Mouse (Mus musculus): ENCODE measurements at regions not wholly inside any gene's neighbourhood (a gene's known extent, or its start where the extent isn't known, plus 50 kb on each side); places are given as distances from the start of the nearest gene placed in this dataset.

DNA sequence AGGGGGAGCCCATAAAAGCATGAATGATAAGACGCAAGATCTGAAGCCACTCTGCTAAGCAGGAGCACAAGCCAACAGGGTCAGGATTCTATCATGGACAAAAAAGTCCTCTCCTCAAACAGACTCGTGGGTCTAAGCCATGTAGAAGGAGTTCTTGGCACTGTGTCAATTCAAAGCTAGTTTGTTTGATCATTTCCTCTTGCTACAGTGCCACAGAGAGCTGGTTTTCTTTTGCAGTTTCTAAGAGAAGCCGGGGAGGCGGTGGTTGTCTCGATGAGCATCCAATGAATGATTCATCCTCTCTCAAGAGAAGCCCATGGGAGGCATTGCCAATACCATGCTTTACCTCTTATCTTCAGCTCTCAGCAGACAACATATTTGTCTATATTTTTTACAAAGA, 284.6 kb upstream of the Noct start:
- DNase-seq (ENCODE audit: low spot score), result no peak

DNA sequence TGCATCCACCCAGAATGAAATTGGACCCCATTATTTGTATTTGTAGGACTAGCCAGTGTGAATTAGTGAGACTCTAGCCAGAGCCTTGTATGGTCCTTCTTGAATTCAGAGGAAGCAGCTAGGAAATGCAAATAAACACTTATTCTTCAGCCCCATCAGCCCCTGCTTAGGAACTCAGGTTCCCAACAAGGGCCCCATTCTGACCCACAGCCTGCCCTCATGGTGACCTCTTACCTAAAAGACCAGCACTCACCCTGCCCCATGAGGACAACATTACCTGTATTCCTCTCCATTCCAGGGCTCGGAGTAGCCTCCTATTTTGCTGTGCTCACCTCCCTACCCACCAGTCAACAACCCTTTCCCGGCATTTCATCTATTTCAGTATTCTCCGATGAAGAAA, 283.6 kb upstream of the Noct start:
- no peak for DNase-seq (ENCODE audit: low spot score)

DNA sequence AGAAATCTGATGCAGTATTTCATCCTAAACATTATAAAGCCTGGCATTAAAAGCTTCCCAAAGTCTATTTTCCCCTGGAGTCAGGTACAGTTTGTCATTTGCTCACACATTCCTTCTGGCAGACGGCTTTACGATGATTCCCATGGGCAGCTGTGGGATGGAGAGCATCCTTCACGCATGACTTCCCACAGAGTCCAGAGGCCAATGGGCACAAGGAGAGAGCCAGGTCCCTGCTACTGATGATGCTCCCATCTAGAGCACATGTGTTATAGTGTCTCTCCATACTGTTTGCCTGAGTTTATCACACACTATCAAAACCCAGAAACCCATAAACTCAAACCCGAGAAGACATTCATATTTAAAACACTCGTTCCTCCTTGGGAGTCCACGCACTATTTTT, 270.8 kb upstream of the Noct start:
- peak; percentile 79 for DNase-seq (ENCODE audit: low spot score)

DNA sequence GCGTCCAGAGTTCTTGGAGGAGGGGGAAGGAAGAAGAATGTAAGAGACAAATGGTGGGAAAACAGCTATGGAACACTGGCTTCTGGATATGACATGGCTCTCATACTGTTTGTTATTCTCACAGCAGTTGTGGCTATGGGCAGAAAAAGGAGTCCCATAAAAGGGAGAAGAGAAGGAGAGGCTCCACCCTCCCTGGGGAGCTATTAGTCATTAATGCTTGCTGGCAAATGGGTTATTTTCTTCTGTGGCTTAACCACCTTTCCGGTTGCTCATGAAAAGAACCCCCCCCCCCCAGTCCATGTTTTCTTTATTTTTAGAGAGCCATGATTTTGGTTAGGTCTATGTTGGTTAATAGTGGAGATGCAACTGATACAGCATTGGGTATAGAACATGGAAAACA, 253.9 kb upstream of the Noct start:
- DNase-seq (ENCODE audit: low spot score), result no peak

DNA sequence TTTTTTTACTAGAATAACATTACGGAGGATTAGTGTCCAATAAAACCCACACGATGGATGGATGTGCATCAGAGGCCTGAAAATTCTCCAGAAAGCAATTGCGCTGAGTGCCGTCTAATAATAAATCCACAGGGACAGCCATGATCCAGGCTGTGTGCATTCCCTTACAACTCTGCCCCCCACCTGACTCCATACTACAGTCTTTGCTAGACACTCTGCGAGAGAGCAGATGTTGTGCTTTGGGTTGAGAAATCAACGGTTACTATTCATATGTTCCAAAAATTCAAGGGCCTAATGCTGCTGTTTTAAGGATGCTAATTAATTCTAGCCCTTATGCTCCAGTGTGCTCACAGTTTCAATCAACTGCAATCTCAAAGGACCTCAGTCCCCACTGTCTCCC, 251.2 kb upstream of the Noct start:
- DNase-seq (ENCODE audit: low spot score), result no peak

DNA sequence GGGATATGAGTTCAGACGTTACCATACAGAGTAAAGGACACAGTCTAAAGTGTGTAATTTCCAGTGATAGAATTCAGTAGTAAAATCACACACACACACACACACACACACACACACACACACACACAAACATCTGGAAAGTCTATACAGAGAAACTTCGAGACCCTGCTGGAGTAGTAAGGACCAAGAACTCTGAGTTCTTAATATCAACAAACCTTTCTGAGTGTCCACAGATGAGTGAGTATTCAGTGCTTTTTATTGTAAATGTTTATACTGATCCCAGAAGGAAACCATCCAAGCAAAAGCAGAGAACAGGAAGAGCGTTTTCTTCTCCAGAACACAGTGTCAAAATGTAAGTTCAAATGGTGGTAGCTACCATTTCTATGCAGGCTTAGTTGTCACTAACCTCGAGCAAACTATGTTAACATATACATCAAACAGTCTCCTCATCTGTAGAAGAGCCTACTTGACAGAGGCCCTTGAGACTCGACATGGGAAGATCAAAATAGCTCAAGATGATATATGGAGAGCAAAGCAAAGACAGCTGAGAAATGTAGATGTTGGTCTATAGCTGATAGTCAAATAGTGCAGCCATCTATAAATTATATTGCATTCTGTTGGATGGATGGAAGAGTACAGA, 248.0 kb upstream of the Noct start:
- no peak for DNase-seq (ENCODE audit: low spot score)

DNA sequence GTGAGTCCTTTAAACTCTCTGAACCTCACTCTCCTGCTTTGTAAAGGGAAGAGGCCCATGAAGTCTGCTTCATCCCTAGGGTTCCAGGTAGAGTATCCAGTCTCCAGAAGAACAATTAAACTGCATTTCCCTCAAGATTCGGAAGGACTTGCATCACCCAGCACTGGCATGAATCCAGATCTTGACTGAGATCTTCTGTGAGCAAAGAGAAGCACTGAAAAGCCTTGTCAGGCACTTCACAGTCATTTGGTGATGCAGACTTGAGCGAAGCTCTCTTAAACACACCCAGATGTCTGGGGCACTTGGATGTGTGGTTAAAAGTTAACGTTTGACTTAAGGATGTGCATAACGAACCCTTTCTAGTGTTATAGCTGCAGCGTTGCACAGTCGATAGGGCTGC, 247.4 kb upstream of the Noct start:
- DNase-seq (ENCODE audit: low spot score), result no peak

DNA sequence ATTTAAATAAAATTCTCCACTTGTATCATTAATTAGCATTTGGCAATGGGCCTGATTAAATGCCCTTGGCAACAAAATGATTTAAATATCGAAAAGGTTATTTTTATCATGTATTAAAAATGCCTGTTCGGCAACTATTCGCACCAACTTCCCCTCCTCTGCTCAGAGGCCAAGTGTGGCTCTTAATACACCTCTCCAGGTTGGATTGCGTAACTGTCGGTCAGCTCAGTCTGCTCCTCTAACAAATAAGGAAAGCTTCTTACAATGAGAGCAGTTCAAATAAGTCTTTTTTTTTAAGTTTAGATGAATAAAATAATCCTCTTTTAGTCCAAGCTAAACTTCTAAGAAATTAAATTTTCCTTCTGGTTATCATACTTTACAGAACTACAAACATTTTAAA, 245.6 kb upstream of the Noct start:
- no peak for DNase-seq (ENCODE audit: low spot score)

DNA sequence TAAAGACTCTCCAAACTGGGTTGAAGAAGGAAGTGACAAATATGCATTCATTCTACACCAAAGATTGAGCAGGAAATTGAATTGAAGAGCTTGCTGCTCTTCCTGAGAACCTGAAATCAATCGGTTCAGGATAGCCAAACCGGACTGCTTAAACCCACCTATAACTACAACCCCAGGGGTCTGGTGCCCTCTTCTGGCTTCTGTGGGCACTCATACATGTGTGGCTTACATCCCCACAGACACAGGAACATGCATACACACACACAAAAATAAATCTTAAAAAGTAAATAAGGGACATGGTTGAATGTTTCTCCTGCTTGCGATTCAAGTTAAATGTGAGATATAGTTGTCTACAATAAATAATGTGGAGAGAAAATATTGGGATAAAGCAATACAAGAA, 244.7 kb upstream of the Noct start:
- DNase-seq (ENCODE audit: low spot score), result no peak

DNA sequence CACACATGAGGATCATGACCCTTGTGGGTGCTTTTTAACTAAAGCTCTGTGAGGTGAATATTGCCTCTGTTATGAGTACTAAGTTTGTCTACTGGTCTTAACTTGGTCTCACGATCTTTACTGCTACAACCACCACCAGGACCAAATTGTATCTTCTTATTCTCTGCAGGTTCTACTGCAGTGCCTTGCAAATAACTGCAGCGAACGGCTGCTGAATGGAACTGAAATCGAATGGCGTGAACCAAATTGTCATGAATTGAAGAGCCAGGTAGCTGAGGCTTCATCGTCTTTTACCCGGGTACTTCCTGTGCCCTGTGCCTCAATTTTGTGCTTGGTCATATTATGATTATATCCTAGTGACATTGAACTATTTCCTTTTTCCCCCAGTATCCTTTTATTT, 242.5 kb upstream of the Noct start:
- no peak for DNase-seq (ENCODE audit: low spot score)

DNA sequence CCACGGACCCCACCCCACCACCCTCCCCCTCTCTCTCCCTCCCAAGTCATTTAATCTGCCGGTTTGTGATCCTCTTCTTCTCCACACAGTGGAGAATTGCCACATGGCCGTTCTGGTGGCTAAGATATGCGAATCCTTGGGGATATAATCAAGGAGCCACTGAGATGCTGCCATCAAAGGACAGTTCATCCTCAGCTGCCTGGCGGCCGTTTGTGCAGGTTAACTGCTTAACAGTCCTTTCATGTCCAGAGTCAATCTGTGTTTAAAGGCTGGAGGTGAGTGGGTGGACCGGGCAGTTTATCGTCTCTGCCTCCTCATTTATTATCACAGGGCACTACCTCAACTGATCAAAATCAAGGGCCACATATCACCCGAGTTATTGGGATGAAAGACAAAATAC, 241.6 kb upstream of the Noct start:
- DNase-seq (ENCODE audit: low spot score), result no peak

DNA sequence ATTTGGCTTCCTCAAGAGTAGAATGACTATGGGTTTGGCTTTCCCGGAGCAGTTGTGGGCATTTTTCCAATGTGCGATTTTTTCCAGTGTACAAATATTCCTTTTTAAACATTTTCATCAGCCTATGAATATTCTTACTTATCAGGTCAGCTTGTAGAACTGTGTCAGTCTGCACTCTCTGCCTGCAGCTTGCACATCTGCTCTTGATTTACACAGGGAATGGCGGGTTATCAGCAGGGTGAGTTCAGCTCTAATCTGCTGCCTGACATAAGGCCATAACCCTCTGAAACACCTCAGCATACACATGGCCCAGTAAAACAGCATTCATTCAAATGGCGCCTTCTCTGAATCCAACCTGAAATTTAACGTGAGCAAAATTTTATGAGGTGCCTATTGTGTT, 241.1 kb upstream of the Noct start:
- DNase-seq (ENCODE audit: low spot score), result no peak

DNA sequence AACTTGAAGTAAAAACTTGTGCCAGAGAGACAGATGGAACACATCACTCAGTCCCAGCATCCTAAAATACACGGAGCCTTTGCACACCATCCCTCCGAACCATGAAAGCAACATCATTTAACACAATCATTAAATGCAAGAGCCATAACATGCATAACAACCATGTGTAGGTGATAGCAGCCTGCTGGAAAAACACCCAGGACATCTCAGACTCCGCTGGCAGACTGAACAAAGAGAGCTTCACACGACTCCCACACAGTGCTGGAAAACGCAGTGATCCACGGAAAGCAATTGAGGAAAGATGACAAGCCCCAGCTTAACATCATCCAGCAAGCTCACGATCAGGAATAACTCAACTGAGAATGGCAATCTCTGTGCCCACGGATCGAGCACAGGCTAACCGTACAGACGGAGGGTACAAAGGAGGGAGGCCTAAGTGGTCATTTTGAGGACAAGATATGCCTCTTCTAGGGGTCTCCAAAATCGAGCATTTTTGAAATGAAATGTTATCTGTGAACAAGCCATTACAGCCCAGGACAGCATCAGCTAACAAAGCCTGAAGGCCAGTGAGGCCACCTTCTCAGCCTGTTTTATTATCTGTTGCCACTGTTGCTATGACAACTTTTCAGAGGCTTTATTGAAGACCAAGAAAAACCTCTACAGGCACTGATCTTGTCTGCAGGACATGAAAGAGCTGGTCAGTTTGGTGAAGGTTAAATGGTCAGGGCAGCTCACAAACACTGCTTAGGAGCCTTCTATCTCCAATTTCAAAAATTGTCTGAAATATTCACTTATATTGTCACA, 240.1 kb upstream of the Noct start:
- DNase-seq (ENCODE audit: low spot score), result no peak

DNA sequence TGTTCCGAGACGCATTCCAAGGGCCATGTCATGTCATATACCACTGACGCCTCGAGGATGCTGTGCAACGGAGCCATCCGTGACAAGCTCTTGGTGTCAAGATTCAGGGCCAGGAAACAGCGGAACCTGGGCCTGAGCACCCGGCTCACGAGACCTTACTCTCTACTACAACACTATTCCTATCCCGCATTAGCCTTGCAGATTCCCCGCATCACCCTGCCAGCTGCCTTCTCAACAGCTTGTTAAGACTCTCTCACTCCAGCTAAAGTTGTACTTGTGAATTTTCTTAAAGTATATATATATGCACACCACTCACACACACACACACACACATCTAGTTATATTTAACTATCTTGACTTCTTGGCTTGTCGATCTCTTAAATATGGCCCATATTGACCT, 236.4 kb upstream of the Noct start:
- no peak for DNase-seq (ENCODE audit: low spot score)

DNA sequence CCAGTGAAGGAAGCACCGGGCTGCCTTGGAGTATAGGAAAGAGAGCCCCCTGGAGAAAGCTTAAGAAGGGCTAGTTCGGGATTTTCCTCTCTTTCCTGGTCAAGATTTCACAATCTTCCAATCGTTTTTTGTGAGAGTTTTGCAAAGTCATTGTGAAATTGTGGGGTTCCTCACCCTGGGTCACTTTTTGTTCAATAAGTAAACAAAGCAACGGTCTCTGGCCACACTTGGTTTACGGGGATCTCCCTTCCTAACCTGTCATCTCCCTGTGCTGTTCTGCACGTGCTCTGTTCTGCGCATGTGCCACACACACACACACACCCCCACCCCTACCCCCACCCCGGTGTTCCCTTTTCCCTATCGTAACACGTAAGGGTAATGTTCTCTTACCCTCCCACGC, 233.4 kb upstream of the Noct start:
- no peak for DNase-seq (ENCODE audit: low spot score)

DNA sequence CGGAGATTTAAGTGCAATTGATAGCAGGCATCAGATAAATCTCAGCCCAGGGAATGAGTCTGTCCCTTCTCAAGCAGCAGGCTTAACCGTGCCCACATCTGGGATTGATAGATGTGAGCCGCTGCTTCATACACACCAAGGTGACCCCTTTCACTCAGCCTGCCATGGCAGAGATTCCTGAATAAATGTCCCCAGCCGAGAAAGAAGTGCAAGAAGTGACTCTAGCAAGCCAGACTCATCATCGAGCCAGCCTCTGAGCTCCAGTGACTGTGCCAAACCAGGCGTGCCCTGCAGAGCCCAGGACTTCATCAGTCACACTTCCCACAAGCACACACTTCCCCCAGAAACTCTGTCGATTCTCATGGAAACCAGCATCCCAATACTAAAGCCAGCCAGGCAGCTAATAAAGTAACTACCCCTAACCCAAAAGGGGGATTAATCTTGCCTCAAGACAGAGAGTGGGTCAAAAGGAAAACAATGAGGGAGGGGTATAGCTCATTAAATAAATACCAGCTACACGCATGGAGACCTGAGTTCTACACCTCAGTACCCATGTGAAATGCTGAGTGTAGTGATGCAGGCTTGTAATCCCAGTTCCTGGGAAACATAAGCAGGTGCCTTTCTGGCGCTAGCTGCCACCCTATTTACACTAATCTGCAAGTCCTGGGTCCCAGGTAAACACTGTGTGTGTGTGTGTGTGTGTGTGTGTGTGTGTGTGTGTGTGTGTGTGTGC, 231.5 kb upstream of the Noct start:
- no peak for DNase-seq (ENCODE audit: low spot score)

DNA sequence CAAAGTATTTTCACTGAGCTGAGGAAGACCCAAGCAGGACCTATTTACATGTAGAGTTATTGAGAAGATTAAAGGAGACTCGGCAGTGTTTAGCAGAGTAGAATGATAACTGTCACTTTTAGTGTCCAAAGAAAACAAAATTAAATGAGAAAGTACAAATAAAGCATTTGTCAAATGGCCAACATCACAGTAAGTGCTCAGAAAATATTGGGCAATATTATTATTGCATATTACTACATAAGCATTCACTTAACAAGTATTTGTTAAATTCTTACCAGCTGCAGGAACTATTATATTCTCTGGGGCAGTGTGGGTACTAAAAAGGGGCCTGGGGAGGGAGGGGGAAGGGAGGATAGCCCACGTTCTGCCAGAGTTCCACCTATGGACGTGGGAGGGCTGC, 224.5 kb upstream of the Noct start:
- no peak for DNase-seq (ENCODE audit: low spot score)

DNA sequence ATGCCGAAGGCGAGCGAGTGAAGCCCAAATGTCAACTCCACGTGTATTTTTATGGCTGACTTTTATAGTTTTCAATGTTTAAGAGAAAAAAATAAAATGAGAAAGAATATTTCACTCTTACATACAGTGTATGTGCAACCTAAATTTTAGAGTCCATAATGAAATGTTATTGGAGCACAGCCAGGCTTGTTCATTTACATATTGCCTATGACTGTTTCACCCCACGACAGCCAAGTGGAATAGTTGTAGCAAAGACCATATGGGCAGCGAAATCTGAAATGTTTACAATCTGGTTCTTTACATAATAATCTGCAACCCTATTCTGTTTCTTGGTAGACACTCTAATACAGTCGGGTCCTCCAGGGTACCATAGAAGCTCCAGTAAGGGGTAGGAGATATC, 223.3 kb upstream of the Noct start:
- DNase-seq (ENCODE audit: low spot score), result no peak

DNA sequence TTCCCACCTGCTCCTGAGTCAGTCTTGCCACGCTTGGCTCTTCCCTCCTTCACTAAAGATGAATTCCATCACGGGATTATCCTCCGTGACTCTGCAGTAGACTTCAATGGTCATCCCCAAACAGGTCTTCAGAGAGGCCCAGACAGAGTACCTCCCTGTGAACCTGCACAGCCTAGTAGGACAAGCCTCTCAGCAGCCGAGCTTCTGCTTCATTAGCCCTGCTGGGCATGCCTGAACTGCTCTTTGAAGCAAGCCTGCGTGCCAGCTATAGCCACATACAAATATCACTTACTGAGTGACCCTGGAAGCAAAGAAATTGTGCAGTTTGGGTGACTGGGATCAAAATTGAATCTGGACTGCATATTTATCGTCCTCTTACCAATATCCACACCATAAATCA, 221.6 kb upstream of the Noct start:
- DNase-seq (ENCODE audit: low spot score), result peak; percentile 46

DNA sequence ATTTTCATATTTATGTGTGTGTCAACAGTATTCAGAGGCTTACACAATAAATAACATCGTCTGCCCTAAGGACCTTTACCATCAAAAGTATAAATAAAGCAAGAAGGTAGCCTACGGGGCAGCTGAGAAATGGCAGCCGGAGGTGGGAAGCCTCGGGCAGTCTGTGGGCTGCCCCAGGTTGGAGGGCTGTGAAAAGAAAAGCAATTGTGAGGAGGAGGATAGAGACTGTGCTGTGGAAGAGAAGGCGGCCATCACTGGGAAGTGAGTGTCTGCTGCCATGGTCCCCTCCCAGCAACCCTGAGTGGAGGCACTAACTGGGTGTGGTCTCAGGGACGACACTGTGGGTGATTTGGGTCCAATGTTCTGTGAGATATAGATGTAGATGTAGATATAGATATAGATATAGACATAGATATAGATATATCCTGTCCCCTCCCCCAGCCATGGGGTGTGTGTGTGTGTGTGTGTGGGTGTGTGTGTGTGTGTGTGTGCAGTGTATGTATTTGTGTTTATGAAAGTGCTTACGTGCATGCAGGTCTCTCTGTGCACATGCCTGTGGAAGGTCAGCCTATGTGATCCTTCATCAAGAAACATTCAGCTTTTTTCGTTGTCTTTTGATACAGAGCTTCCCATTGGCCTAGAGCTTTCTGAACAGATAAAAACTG, 220.6 kb upstream of the Noct start:
- DNase-seq (ENCODE audit: low spot score), result no peak

DNA sequence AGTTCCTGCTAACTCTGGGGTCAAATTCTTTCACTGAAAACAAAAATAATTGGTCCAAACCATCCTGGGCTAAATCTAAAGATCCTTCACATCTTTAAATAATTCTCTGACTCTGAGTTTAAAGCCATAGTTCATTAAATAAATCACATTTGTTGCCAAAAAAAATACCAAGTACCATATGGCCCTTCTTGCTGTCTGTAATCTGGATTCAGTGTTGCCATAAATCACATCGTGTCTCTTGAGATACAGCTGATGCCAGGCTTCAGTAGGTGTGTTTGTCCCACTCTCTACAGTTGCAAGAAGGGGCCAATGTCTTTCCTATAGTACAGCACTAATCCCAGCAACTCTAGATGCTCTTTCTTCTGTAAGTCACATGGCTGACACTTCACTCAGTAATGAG, 220.0 kb upstream of the Noct start:
- DNase-seq (ENCODE audit: low spot score), result no peak

DNA sequence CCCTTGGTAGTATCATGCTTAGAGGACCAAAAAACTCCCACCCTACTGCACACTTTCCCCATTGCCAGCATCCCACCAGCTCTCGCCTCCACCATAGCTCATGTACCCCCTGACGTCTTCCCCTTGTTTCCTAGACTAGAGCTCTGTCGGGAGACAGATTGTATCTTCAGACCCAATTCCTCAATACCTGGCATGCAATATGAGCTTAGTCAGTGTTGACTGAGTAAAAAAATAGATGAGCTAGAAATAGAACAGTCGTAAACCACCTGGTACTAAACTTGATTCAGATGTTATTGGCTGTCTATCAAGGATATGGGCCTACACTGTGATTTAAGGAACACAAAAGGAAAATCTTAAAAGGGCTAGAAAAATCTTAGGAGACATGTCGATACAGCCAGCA, 215.1 kb upstream of the Noct start:
- no peak for DNase-seq (ENCODE audit: low spot score)

All from retina, embryonic 14.5 days (tissue).